Mouse (Mus musculus): ENCODE results near the gene Eif2ak4. TPM values are rescaled to one million over a fixed set of nuclear protein-coding genes. Genes with fewer than 3 reads are reported as not detected.
A peak's percentile ranks its signal among the peaks of the same experiment; 100 is the strongest.

Eif2ak4 gene
- polyA plus RNA-seq, 1 experiment from 2014 or later, result 14.5 TPM

GRCm38 (mm10) chr2:118412821-118413220, 24.4 kb downstream of the Eif2ak4 start:
- no peaks in the 10 kb centered on the region for H3K9me3 ChIP-seq (ENCODE audit: control insufficient read depth, low read length)
- no peak for ATAC-seq (replicated peaks; ENCODE audit: low FRiP score)
- H3K4me2 ChIP-seq (ENCODE audit: low read depth, low read length, severe bottlenecking), result no peak overlapping the region
- H3K9ac ChIP-seq (ENCODE audit: low read length), result no peak overlapping the region
- no peak for DNase-seq (ENCODE audit: low spot score)
- H3K4me3 ChIP-seq (ENCODE audit: low read depth, low read length), result no peak overlapping the region
- WGBS, result 95% methylated on average over 11 of the region's 11 CpGs
- H3K27ac ChIP-seq (ENCODE audit: low read depth, low read length), result no peak overlapping the region
- H3K4me1 ChIP-seq (replicated peaks; ENCODE audit: control insufficient read depth, insufficient read depth, low read length), result no peaks in the 10 kb centered on the region
- H3K27me3 ChIP-seq (ENCODE audit: control insufficient read depth, insufficient read depth, low read length), result no peaks in the 10 kb centered on the region
- H3K36me3 ChIP-seq (ENCODE audit: control insufficient read depth, insufficient read depth, low read length), result no peaks in the 10 kb centered on the region; the same call in 1 of the 2 replicates

- ATAC-seq (replicated peaks; ENCODE audit: low FRiP score) (no peak), DNase-seq (ENCODE audit: low spot score) (no peak)
- Histone ChIP-seq H3K4me2 (ENCODE audit: low read depth, low read length, severe bottlenecking) (no peak overlapping the region), H3K27me3 (ENCODE audit: control insufficient read depth, insufficient read depth, low read length) (no peaks in the 10 kb centered on the region), H3K4me1 (replicated peaks; ENCODE audit: control insufficient read depth, insufficient read depth, low read length) (no peaks in the 10 kb centered on the region), H3K9me3 (ENCODE audit: control insufficient read depth, low read length) (no peaks in the 10 kb centered on the region), H3K4me3 (ENCODE audit: low read depth, low read length) (no peak overlapping the region), H3K9ac (ENCODE audit: low read length) (no peak overlapping the region), H3K36me3 (ENCODE audit: control insufficient read depth, insufficient read depth, low read length) (no peaks in the 10 kb centered on the region; the same call in 1 of the 2 replicates), H3K27ac (ENCODE audit: low read depth, low read length) (no peak overlapping the region)
- WGBS, result 88% methylated on average over 6 of the region's 6 CpGs
Observed at GRCm38 (mm10) chr2:118415601-118416355, 27.4 kb downstream of the Eif2ak4 start.

- ATAC-seq (replicated peaks; ENCODE audit: low FRiP score) (no peak), DNase-seq (ENCODE audit: low spot score) (no peak)
- WGBS, result 92% methylated on average over 4 of the region's 4 CpGs
- no peak overlapping the region for H3K9ac ChIP-seq (ENCODE audit: low read length)
- no peak overlapping the region for H3K4me3 ChIP-seq (ENCODE audit: low read depth, low read length)
- H3K4me2 ChIP-seq (ENCODE audit: low read depth, low read length, severe bottlenecking), result no peak overlapping the region
- H3K4me1 ChIP-seq (replicated peaks; ENCODE audit: control insufficient read depth, insufficient read depth, low read length), result no peaks in the 10 kb centered on the region
- no peak overlapping the region for H3K27ac ChIP-seq (ENCODE audit: low read depth, low read length)
- H3K36me3 ChIP-seq (ENCODE audit: control insufficient read depth, insufficient read depth, low read length), result no peaks in the 10 kb centered on the region; the same call in 1 of the 2 replicates
- H3K9me3 ChIP-seq (ENCODE audit: control insufficient read depth, low read length), result no peaks in the 10 kb centered on the region
- H3K27me3 ChIP-seq (ENCODE audit: control insufficient read depth, insufficient read depth, low read length), result no peaks in the 10 kb centered on the region
Observed at GRCm38 (mm10) chr2:118418076-118418475, 29.7 kb downstream of the Eif2ak4 start.

GRCm38 (mm10) chr2:118421951-118422350, 33.5 kb downstream of the Eif2ak4 start:
- Histone ChIP-seq H3K4me3 (ENCODE audit: low read depth, low read length) (no peak overlapping the region), H3K9ac (ENCODE audit: low read length) (no peak overlapping the region), H3K36me3 (ENCODE audit: control insufficient read depth, insufficient read depth, low read length) (no peaks in the 10 kb centered on the region; the same call in 1 of the 2 replicates), H3K27ac (ENCODE audit: low read depth, low read length) (no peak overlapping the region), H3K4me1 (replicated peaks; ENCODE audit: control insufficient read depth, insufficient read depth, low read length) (no peaks in the 10 kb centered on the region), H3K9me3 (ENCODE audit: control insufficient read depth, low read length) (no peaks in the 10 kb centered on the region), H3K4me2 (ENCODE audit: low read depth, low read length, severe bottlenecking) (no peak overlapping the region), H3K27me3 (ENCODE audit: control insufficient read depth, insufficient read depth, low read length) (no peaks in the 10 kb centered on the region)
- ATAC-seq (replicated peaks; ENCODE audit: low FRiP score), result no peak
- WGBS, result 90% methylated on average over 15 of the region's 15 CpGs
- DNase-seq (ENCODE audit: low spot score), result no peak

GRCm38 (mm10) chr2:118422385-118422784, 34.0 kb downstream of the Eif2ak4 start:
- WGBS, result 87% methylated on average over 8 of the region's 8 CpGs
- H3K9me3 ChIP-seq (ENCODE audit: control insufficient read depth, low read length), result no peaks in the 10 kb centered on the region
- no peak overlapping the region for H3K9ac ChIP-seq (ENCODE audit: low read length)
- no peaks in the 10 kb centered on the region; the same call in 1 of the 2 replicates for H3K36me3 ChIP-seq (ENCODE audit: control insufficient read depth, insufficient read depth, low read length)
- ATAC-seq (replicated peaks; ENCODE audit: low FRiP score) (no peak), DNase-seq (ENCODE audit: low spot score) (no peak)
- no peak overlapping the region for H3K27ac ChIP-seq (ENCODE audit: low read depth, low read length)
- no peak overlapping the region for H3K4me3 ChIP-seq (ENCODE audit: low read depth, low read length)
- no peak overlapping the region for H3K4me2 ChIP-seq (ENCODE audit: low read depth, low read length, severe bottlenecking)
- no peaks in the 10 kb centered on the region for H3K4me1 ChIP-seq (replicated peaks; ENCODE audit: control insufficient read depth, insufficient read depth, low read length)
- no peaks in the 10 kb centered on the region for H3K27me3 ChIP-seq (ENCODE audit: control insufficient read depth, insufficient read depth, low read length)

- 79% methylated on average over 6 of the region's 6 CpGs for WGBS
- H3K9me3 ChIP-seq (ENCODE audit: control insufficient read depth, low read length), result no peaks in the 10 kb centered on the region
- no peak overlapping the region for H3K4me3 ChIP-seq (ENCODE audit: low read depth, low read length)
- no peak for ATAC-seq (replicated peaks; ENCODE audit: low FRiP score)
- H3K27me3 ChIP-seq (ENCODE audit: control insufficient read depth, insufficient read depth, low read length), result no peaks in the 10 kb centered on the region
- H3K9ac ChIP-seq (ENCODE audit: low read length), result no peak overlapping the region
- H3K36me3 ChIP-seq (ENCODE audit: control insufficient read depth, insufficient read depth, low read length), result no peaks in the 10 kb centered on the region; the same call in 1 of the 2 replicates
- H3K27ac ChIP-seq (ENCODE audit: low read depth, low read length), result no peak overlapping the region
- DNase-seq (ENCODE audit: low spot score), result no peak
- no peaks in the 10 kb centered on the region for H3K4me1 ChIP-seq (replicated peaks; ENCODE audit: control insufficient read depth, insufficient read depth, low read length)
- no peak overlapping the region for H3K4me2 ChIP-seq (ENCODE audit: low read depth, low read length, severe bottlenecking)
Observed at GRCm38 (mm10) chr2:118428296-118428695, 39.9 kb downstream of the Eif2ak4 start.

GRCm38 (mm10) chr2:118429297-118429696, 40.9 kb downstream of the Eif2ak4 start:
- H3K27me3 ChIP-seq (ENCODE audit: control insufficient read depth, insufficient read depth, low read length), result no peaks in the 10 kb centered on the region
- H3K27ac ChIP-seq (ENCODE audit: low read depth, low read length), result no peak overlapping the region
- no peak overlapping the region for H3K9ac ChIP-seq (ENCODE audit: low read length)
- DNase-seq (ENCODE audit: low spot score), result no peak
- H3K4me3 ChIP-seq (ENCODE audit: low read depth, low read length), result no peak overlapping the region
- WGBS, result 88% methylated on average over 9 of the region's 9 CpGs
- no peaks in the 10 kb centered on the region for H3K9me3 ChIP-seq (ENCODE audit: control insufficient read depth, low read length)
- no peak for ATAC-seq (replicated peaks; ENCODE audit: low FRiP score)
- no peak overlapping the region for H3K4me2 ChIP-seq (ENCODE audit: low read depth, low read length, severe bottlenecking)
- H3K4me1 ChIP-seq (replicated peaks; ENCODE audit: control insufficient read depth, insufficient read depth, low read length), result no peaks in the 10 kb centered on the region
- peaks cover 2% of the 10 kb centered on the region; the same call in 1 of the 2 replicates for H3K36me3 ChIP-seq (ENCODE audit: control insufficient read depth, insufficient read depth, low read length)

GRCm38 (mm10) chr2:118430630-118431029, 42.2 kb downstream of the Eif2ak4 start:
- peaks cover 2% of the 10 kb centered on the region; the same call in 1 of the 2 replicates for H3K36me3 ChIP-seq (ENCODE audit: control insufficient read depth, insufficient read depth, low read length)
- H3K4me2 ChIP-seq (ENCODE audit: low read depth, low read length, severe bottlenecking), result no peak overlapping the region
- no peak overlapping the region for H3K4me3 ChIP-seq (ENCODE audit: low read depth, low read length)
- H3K9ac ChIP-seq (ENCODE audit: low read length), result no peak overlapping the region
- H3K4me1 ChIP-seq (replicated peaks; ENCODE audit: control insufficient read depth, insufficient read depth, low read length), result no peaks in the 10 kb centered on the region
- 82% methylated on average over 16 of the region's 16 CpGs for WGBS
- no peak overlapping the region for H3K27ac ChIP-seq (ENCODE audit: low read depth, low read length)
- H3K27me3 ChIP-seq (ENCODE audit: control insufficient read depth, insufficient read depth, low read length), result no peaks in the 10 kb centered on the region
- no peaks in the 10 kb centered on the region for H3K9me3 ChIP-seq (ENCODE audit: control insufficient read depth, low read length)
- ATAC-seq (replicated peaks; ENCODE audit: low FRiP score) (no peak), DNase-seq (ENCODE audit: low spot score) (peak; percentile 53)

GRCm38 (mm10) chr2:118431589-118431988, 43.2 kb downstream of the Eif2ak4 start:
- H3K4me2 ChIP-seq (ENCODE audit: low read depth, low read length, severe bottlenecking), result no peak overlapping the region
- ATAC-seq (replicated peaks; ENCODE audit: low FRiP score), result no peak
- H3K36me3 ChIP-seq (ENCODE audit: control insufficient read depth, insufficient read depth, low read length), result peaks cover 2% of the 10 kb centered on the region; the same call in 1 of the 2 replicates

More at GRCm38 (mm10) chr2:118431589-118431988, 43.2 kb downstream of the Eif2ak4 start:
- Histone ChIP-seq H3K9me3 (ENCODE audit: control insufficient read depth, low read length) (no peaks in the 10 kb centered on the region), H3K4me3 (ENCODE audit: low read depth, low read length) (no peak overlapping the region), H3K9ac (ENCODE audit: low read length) (no peak overlapping the region), H3K27me3 (ENCODE audit: control insufficient read depth, insufficient read depth, low read length) (no peaks in the 10 kb centered on the region), H3K27ac (ENCODE audit: low read depth, low read length) (no peak overlapping the region), H3K4me1 (replicated peaks; ENCODE audit: control insufficient read depth, insufficient read depth, low read length) (no peaks in the 10 kb centered on the region)
- peak; percentile 66 for DNase-seq (ENCODE audit: low spot score)
- WGBS, result 69% methylated on average over 5 of the region's 5 CpGs

Data from forebrain, embryonic 11.5 days (tissue).